Mouse (Mus musculus): Measurements from ENCODE around the gene Sgta. TPM values are rescaled to one million over a fixed set of nuclear protein-coding genes. Genes with fewer than 3 reads are reported as not detected.
"Not testable (repeated sequence)": the region's sequence is repeated elsewhere in the genome, so short reads cannot be mapped to it uniquely, and the experiment has no call there.

Sgta gene
- total and polyA plus RNA-seq, 3 experiments: 52.4 to 178 (median 71.1) TPM

DNA sequence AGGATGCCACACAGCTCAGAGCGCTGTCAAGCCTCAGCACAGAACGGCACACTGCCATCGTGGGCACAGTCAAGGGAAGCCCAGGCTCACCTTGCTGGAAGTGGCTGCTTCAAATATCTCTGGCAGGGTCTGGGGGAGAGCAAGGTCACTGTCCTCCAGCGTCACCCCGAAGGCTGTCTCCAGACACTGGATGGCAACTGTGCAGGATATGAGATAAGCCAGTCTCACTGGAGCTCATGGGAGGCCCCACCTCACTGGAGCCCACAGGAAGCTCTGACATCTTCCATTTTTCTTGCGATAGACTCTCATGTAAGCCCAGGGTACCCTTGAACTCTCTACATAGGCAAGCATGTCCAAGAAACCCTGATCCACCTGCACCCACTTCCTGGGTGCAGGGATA is 8.8 kb downstream of the Sgta start:
- no peaks in the 10 kb centered on the region for H3K27me3 ChIP-seq (ENCODE audit: insufficient read depth, low read length)
- no peak for TF ChIP-seq CTCF (IDR thresholded peaks at IDR 0.05; ENCODE audit: low read depth, low read length)
- no peak for TF ChIP-seq GATA2 (IDR thresholded peaks at IDR 0.05; ENCODE audit: borderline replicate concordance, low read depth, low read length)
- no peak for TF ChIP-seq TAL1 (conservative IDR thresholded peaks at IDR 0.05; ENCODE audit: low read depth, low read length)
- TF ChIP-seq POLR2AphosphoS5 (IDR thresholded peaks at IDR 0.05; ENCODE audit: insufficient replicate concordance, low read depth, low read length): no peak
- no peak for DNase-seq (ENCODE audit: low spot score)
- no peak overlapping the region for H3K4me3 ChIP-seq (ENCODE audit: low read depth, low read length)
- peaks cover 34% of the 10 kb centered on the region for H3K4me1 ChIP-seq (ENCODE audit: insufficient read depth, low read depth, low read length)
- ATAC-seq (ENCODE audit: extremely low read depth, insufficient number of reproducible peaks, low FRiP score, poor library complexity, severe bottlenecking): no peak
- no peaks in the 10 kb centered on the region for H3K9me3 ChIP-seq (replicated peaks)
- peaks cover 100% of the 10 kb centered on the region for H3K36me3 ChIP-seq (replicated peaks)

GRCm38 (mm10) chr10:81050645-81051044 is 9.3 kb downstream of the Sgta start:
- ATAC-seq (ENCODE audit: extremely low read depth, insufficient number of reproducible peaks, low FRiP score, poor library complexity, severe bottlenecking): no peak

DNA sequence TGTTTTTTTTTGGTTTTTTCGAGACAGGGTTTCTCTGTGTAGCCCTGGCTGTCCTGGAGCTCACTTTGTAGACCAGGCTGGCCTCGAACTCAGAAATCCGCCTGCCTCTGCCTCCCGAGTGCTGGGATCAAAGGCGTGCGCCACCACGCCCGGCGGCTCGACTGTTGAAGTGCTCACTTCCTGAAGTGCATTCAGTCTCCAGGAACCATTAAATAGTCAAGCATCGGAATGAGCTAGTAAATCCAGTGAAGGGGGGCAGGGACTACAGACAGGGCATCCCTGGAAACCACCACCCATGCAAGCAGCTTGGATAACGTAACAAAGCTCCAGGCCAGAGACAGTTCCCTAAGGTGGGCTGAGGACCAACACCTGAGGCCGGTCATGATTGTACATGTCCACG is 14.7 kb downstream of the Sgta start:
- not testable (repeated sequence) for H3K4me3 ChIP-seq (ENCODE audit: low read depth, low read length); ATAC-seq (ENCODE audit: extremely low read depth, insufficient number of reproducible peaks, low FRiP score, poor library complexity, severe bottlenecking); H3K27me3 ChIP-seq (ENCODE audit: insufficient read depth, low read length); DNase-seq (ENCODE audit: low spot score); H3K9me3 ChIP-seq (replicated peaks)
- Histone ChIP-seq H3K4me1 (ENCODE audit: insufficient read depth, low read depth, low read length) (peaks cover 11% of the 10 kb centered on the region), H3K36me3 (replicated peaks) (peaks cover 83% of the 10 kb centered on the region)

More at GRCm38 (mm10) chr10:81050645-81051044, 9.3 kb downstream of the Sgta start:
- peaks cover 100% of the 10 kb centered on the region for H3K36me3 ChIP-seq (replicated peaks)
- no peak for TF ChIP-seq POLR2AphosphoS5 (IDR thresholded peaks at IDR 0.05; ENCODE audit: insufficient replicate concordance, low read depth, low read length)
- TF ChIP-seq TAL1 (conservative IDR thresholded peaks at IDR 0.05; ENCODE audit: low read depth, low read length): no peak
- peak; percentile 28; the same call in 1 of the 2 replicates for TF ChIP-seq CTCF (IDR thresholded peaks at IDR 0.05; ENCODE audit: low read depth, low read length)
- no peak for TF ChIP-seq GATA2 (IDR thresholded peaks at IDR 0.05; ENCODE audit: borderline replicate concordance, low read depth, low read length)
- no peaks in the 10 kb centered on the region for H3K9me3 ChIP-seq (replicated peaks)
- peaks cover 34% of the 10 kb centered on the region for H3K4me1 ChIP-seq (ENCODE audit: insufficient read depth, low read depth, low read length)
- no peak overlapping the region for H3K4me3 ChIP-seq (ENCODE audit: low read depth, low read length)
- H3K27me3 ChIP-seq (ENCODE audit: insufficient read depth, low read length): no peaks in the 10 kb centered on the region
- DNase-seq (ENCODE audit: low spot score): no peak

DNA sequence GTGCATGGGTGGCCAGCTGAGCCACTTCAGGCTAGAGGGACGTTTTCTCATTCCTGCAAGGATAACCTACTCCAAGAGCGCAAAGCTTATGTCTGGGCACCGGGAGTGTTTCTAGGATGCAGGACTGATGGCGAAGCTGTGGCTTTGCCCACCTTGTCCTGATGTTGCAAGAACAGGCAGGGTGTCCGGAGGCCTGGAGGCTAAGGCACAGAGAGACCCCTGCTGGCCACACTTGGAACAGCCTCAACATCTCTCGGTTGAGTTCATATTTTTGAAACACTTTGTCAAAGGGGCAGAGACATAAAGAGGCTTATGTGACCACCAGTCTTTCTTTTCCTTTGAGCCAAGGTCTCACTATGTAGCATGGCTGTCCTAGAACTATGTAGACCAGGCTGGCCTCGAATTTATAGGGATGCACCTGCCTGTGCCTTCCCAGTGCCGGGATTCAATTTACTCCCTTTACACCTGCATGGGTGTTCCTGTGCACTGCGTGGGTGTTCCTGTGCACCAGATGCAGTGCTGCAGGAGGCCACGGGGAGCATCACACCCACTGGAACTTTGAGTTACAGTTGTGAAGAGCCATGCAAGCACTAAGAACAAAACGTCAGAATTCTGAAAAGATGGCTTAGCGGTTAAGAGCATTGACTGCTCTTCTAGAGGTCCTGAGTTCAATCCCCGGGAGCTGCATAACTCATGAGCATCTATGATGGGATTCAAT is 18.4 kb downstream of the Sgta start:
- Histone ChIP-seq H3K36me3 (replicated peaks) (peaks cover 46% of the 10 kb centered on the region), H3K27me3 (ENCODE audit: insufficient read depth, low read length) (no peaks in the 10 kb centered on the region), H3K9me3 (replicated peaks) (no peaks in the 10 kb centered on the region), H3K4me3 (ENCODE audit: low read depth, low read length) (no peak overlapping the region), H3K4me1 (ENCODE audit: insufficient read depth, low read depth, low read length) (peaks cover 18% of the 10 kb centered on the region)
- TF ChIP-seq TAL1 (conservative IDR thresholded peaks at IDR 0.05; ENCODE audit: low read depth, low read length) (no peak), CTCF (IDR thresholded peaks at IDR 0.05; ENCODE audit: low read depth, low read length) (peak; percentile 87), POLR2AphosphoS5 (IDR thresholded peaks at IDR 0.05; ENCODE audit: insufficient replicate concordance, low read depth, low read length) (no peak), GATA1 (IDR thresholded peaks at IDR 0.05; ENCODE audit: borderline replicate concordance, low read length) (no peak), GATA2 (IDR thresholded peaks at IDR 0.05; ENCODE audit: borderline replicate concordance, low read depth, low read length) (no peak)
- DNase-seq (ENCODE audit: low spot score) (peak; percentile 58), ATAC-seq (ENCODE audit: extremely low read depth, insufficient number of reproducible peaks, low FRiP score, poor library complexity, severe bottlenecking) (no peak)

GRCm38 (mm10) chr10:81036988-81037580 is 22.9 kb downstream of the Sgta start, which contains the start of gene Slc39a3:
Slc39a3 (minus strand) TSS chr10:81037426.
- DNase-seq (ENCODE audit: low spot score) (peak; percentile 97), ATAC-seq (ENCODE audit: extremely low read depth, insufficient number of reproducible peaks, low FRiP score, poor library complexity, severe bottlenecking) (peak; percentile 99)
- Histone ChIP-seq H3K4me3 (ENCODE audit: low read depth, low read length) (peak within 1 kb of the TSS; percentile 85), H3K36me3 (replicated peaks) (peaks cover 33% of the 10 kb centered on the region), H3K9me3 (replicated peaks) (no peaks in the 10 kb centered on the region), H3K27me3 (ENCODE audit: insufficient read depth, low read length) (no peaks in the 10 kb centered on the region), H3K4me1 (ENCODE audit: insufficient read depth, low read depth, low read length) (peaks cover 25% of the 10 kb centered on the region)
- TF ChIP-seq GATA1 (IDR thresholded peaks at IDR 0.05; ENCODE audit: borderline replicate concordance, low read length) (no peak), GATA2 (IDR thresholded peaks at IDR 0.05; ENCODE audit: borderline replicate concordance, low read depth, low read length) (no peak), CTCF (IDR thresholded peaks at IDR 0.05; ENCODE audit: low read depth, low read length) (no peak), POLR2AphosphoS5 (IDR thresholded peaks at IDR 0.05; ENCODE audit: insufficient replicate concordance, low read depth, low read length) (no peak), TAL1 (conservative IDR thresholded peaks at IDR 0.05; ENCODE audit: low read depth, low read length) (no peak)

- DNase-seq (ENCODE audit: low spot score) (no peak), ATAC-seq (ENCODE audit: extremely low read depth, insufficient number of reproducible peaks, low FRiP score, poor library complexity, severe bottlenecking) (no peak)
- TF ChIP-seq POLR2AphosphoS5 (IDR thresholded peaks at IDR 0.05; ENCODE audit: insufficient replicate concordance, low read depth, low read length): no peak
- no peak for TF ChIP-seq GATA1 (IDR thresholded peaks at IDR 0.05; ENCODE audit: borderline replicate concordance, low read length)
- no peak for TF ChIP-seq GATA2 (IDR thresholded peaks at IDR 0.05; ENCODE audit: borderline replicate concordance, low read depth, low read length)
- no peak for TF ChIP-seq CTCF (IDR thresholded peaks at IDR 0.05; ENCODE audit: low read depth, low read length)
- TF ChIP-seq TAL1 (conservative IDR thresholded peaks at IDR 0.05; ENCODE audit: low read depth, low read length): no peak
- Histone ChIP-seq H3K9me3 (replicated peaks) (no peaks in the 10 kb centered on the region), H3K27me3 (ENCODE audit: insufficient read depth, low read length) (no peaks in the 10 kb centered on the region), H3K36me3 (replicated peaks) (peaks cover 39% of the 10 kb centered on the region), H3K4me1 (ENCODE audit: insufficient read depth, low read depth, low read length) (peaks cover 19% of the 10 kb centered on the region), H3K4me3 (ENCODE audit: low read depth, low read length) (no peak overlapping the region)
These were observed 23.7 kb downstream of the Sgta start for GRCm38 (mm10) chr10:81036251-81036650.
